Mouse (Mus musculus): ENCODE data around the gene Rab14.

DNA sequence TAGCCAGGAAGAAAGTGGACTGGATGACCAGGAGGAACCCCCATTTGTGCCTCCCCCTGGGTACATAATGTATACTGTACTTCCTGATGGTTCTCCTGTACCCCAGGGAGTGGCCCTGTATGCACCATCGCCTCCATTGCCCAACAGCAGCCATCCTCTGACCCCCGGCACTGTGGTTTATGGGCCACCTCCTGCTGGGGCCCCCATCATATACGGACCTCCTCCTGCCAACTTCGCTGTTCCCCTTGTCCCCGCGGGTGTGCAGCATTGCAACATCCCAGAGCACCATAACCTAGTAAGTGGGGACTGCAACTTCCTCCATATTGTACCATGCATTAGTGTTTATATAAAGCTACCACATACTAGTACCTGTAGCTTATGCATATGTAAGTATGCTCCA lies 47.7 kb downstream of the Rab14 start:
- no peak for TF ChIP-seq POLR2A (IDR thresholded peaks at IDR 0.05; ENCODE audit: borderline replicate concordance, extremely low read depth, insufficient read depth, insufficient read length, poor library complexity, severe bottlenecking)
- no peak for TF ChIP-seq CTCF (IDR thresholded peaks at IDR 0.05; ENCODE audit: borderline replicate concordance, extremely low read depth, insufficient read depth, insufficient read length)
